20 mouse cellular contexts compared by ENCODE assay signal in the genomic region with DNA sequence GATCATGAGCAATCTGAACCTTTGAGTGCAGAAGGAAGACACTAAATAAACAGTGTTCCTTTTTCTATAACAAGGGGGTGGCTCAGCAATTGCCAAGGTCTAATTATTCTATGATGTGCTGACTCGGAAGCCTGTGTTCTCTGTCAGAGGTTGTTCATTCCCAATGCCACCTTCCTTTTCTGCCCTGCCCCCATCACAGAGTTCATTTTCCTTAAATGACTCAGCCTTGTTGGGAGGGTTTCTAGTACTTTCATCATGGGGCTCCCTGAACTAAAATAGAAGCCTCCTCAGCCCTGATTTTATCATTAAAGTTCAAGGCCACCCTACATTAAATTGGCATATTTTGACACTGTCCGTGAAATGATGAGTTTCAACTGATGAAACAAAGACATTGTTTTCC.
"Had no signal": no experiment of that assay in that cellular context is flagged by ENCODE, and none has a peak within 500 bp of the region (broad histone marks: within the 10 kb centered on the region; RNA-seq: fewer than 3 reads in every experiment).

No protein-coding gene starts in this region.

- H3K9me3 ChIP-seq: limb, embryonic 10.5 days; limb, embryonic 13.5 days; liver, embryonic 12.5 days; liver, embryonic 15.5 days; midbrain, embryonic 12.5 days; midbrain, embryonic 15.5 days; neural tube, embryonic 13.5 days had no signal

- H3K27ac ChIP-seq: kidney, postnatal 0 days; limb, embryonic 10.5 days; limb, embryonic 13.5 days; liver, embryonic 12.5 days; liver, embryonic 15.5 days; macrophage; midbrain, embryonic 12.5 days; midbrain, embryonic 15.5 days; neural tube, embryonic 13.5 days; stomach, postnatal 0 days had no signal

- H3K36me3 ChIP-seq: limb, embryonic 10.5 days; limb, embryonic 13.5 days; liver, embryonic 12.5 days; liver, embryonic 15.5 days; midbrain, embryonic 12.5 days; midbrain, embryonic 15.5 days; neural tube, embryonic 13.5 days had no signal

- H3K4me3 ChIP-seq: limb, embryonic 10.5 days; limb, embryonic 13.5 days; liver, embryonic 12.5 days; liver, embryonic 15.5 days; midbrain, embryonic 12.5 days; midbrain, embryonic 15.5 days; neural tube, embryonic 13.5 days had no signal

- H3K27me3 ChIP-seq: liver, embryonic 12.5 days; liver, embryonic 15.5 days; midbrain, embryonic 12.5 days; midbrain, embryonic 15.5 days; neural tube, embryonic 13.5 days had no signal

- H3K4me2 ChIP-seq: limb, embryonic 13.5 days; liver, embryonic 12.5 days; liver, embryonic 15.5 days; midbrain, embryonic 12.5 days; midbrain, embryonic 15.5 days; neural tube, embryonic 13.5 days had no signal

- H3K4me1 ChIP-seq: liver, embryonic 12.5 days; liver, embryonic 15.5 days had no signal

- DNase-seq: kidney, adult 2 months; kidney, postnatal 25 days; liver; lung, adult 2 months; retina, postnatal 1 day; right cerebral cortex, postnatal 25 days; spleen, adult 18-20 months; thymus, adult 2 months; thymus, postnatal 14 days; thymus, postnatal 4 days had no signal

- ATAC-seq: liver, embryonic 12.5 days; midbrain, embryonic 15.5 days had no signal

- H3K9ac ChIP-seq: limb, embryonic 13.5 days; liver, embryonic 12.5 days; liver, embryonic 15.5 days; midbrain, embryonic 12.5 days; midbrain, embryonic 15.5 days; neural tube, embryonic 13.5 days had no signal
